Mouse (Mus musculus) intestine, embryonic 15.5 days (tissue): Measurements from ENCODE around the gene Slc25a11. TPM values are rescaled to one million over a fixed set of nuclear protein-coding genes. Genes with fewer than 3 reads are reported as not detected.

Experiments
- ATAC-seq: fragments of 200-750 bp; cut with Nextera tagmentation; 2 replicates; pipeline ENCODE4 v1.8.0; 2017; ENCODE audit warnings: moderate TSS enrichment, moderate library complexity
- H3K27ac ChIP-seq: fragments of 300-500 bp; sonication (generic); 2 replicates; pipeline ENCODE4 v1.5.1; 2015; ENCODE audit warnings: mild to moderate bottlenecking, inconsistent platforms
- H3K27me3 ChIP-seq: fragments of 300-500 bp; sonication (generic); replicated peaks from 2 replicates; pipeline ENCODE4 v1.6.1; 2015; ENCODE audit warnings: inconsistent platforms
- H3K36me3 ChIP-seq: fragments of 300-500 bp; sonication (generic); 2 replicates; pipeline ENCODE4 v1.6.1; 2015; ENCODE audit warnings: inconsistent platforms
- H3K4me1 ChIP-seq: fragments of 300-500 bp; sonication (generic); replicated peaks from 2 replicates; pipeline ENCODE4 v1.6.1; 2015; ENCODE audit warnings: inconsistent platforms
- H3K4me2 ChIP-seq: fragments of 300-500 bp; sonication (generic); replicated peaks from 2 replicates; pipeline ENCODE4 v1.6.1; 2015; ENCODE audit warnings: mild to moderate bottlenecking, inconsistent platforms
- H3K4me3 ChIP-seq: fragments of 300-500 bp; sonication (generic); replicated peaks from 2 replicates; pipeline ENCODE4 v1.5.1; 2015; ENCODE audit warnings: inconsistent platforms
- H3K9ac ChIP-seq: fragments of 300-500 bp; sonication (generic); 2 replicates; pipeline ENCODE4 v1.6.1; 2015; ENCODE audit warnings: inconsistent platforms
- H3K9me3 ChIP-seq: fragments of 300-500 bp; sonication (generic); 2 replicates; pipeline ENCODE4 v1.6.1; 2016; ENCODE audit warnings: inconsistent platforms
- WGBS: fragments of 180-500 bp; shearing (Covaris S2); methylation state at CpG from one replicate; pipeline ENCODE4 v1.1.7; 2015; 5-methylcytosine and 5-hydroxymethylcytosine counted together
- polyA plus RNA-seq: library from polyadenylated mRNA; unstranded; fragments of >200 nt; fragmentation: Nextera tagmentation; extraction: Ambion mirVana; gene quantifications from 2 replicates; pipeline ENCODE4 v1.2.1, GENCODE M21; 2015

Gene Slc25a11
- polyA plus RNA-seq, 1 experiment from 2014 or later: 171 TPM

GRCm38 (mm10) chr11:70645461-70646258 is 1.6 kb downstream of the Slc25a11 start:
- Histone ChIP-seq H3K9me3 (no peaks in the 10 kb centered on the region), H3K27ac (no peak overlapping the region), H3K9ac (peak overlapping the region; percentile 85), H3K27me3 (no peaks in the 10 kb centered on the region), H3K4me3 (peak overlapping the region; percentile 66), H3K4me2 (peak overlapping the region; percentile 70), H3K36me3 (peaks cover 19% of the 10 kb centered on the region), H3K4me1 (peaks cover 30% of the 10 kb centered on the region)
- WGBS: 87% methylated on average over 12 of the region's 12 CpGs
- no peak for ATAC-seq

GRCm38 (mm10) chr11:70644564-70645103 is 2.6 kb downstream of the Slc25a11 start:
- no peak overlapping the region for H3K4me2 ChIP-seq
- H3K27me3 ChIP-seq: no peaks in the 10 kb centered on the region
- ATAC-seq: no peak
- H3K36me3 ChIP-seq: peaks cover 15% of the 10 kb centered on the region
- H3K4me1 ChIP-seq: peaks cover 22% of the 10 kb centered on the region
- H3K9me3 ChIP-seq: no peaks in the 10 kb centered on the region
- WGBS: 93% methylated on average over 8 of the region's 8 CpGs
- H3K9ac ChIP-seq: no peak overlapping the region
- H3K27ac ChIP-seq: no peak overlapping the region
- no peak overlapping the region for H3K4me3 ChIP-seq

DNA sequence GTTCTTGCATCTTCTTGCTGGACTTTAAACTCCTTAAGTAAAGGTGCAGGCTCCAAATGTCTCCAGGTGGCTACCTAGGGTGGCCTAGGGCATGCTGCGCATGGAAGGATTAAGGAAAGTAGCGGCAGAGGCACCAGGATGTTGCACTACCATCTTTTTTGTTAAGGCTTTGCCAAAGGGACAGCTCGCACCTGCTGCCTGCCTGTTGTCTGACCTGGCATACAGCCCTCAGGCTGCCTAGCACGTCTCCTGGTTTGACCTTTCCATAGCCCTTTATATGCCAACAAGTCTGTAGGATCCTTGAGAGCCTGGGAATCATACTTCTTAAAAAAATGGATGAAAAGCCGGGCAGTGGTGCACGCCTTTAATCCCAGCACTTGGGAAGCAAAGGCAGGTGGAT is 4.2 kb downstream of the Slc25a11 start:
- Histone ChIP-seq H3K4me3 (no peak overlapping the region), H3K4me2 (no peak overlapping the region), H3K36me3 (peaks cover 8% of the 10 kb centered on the region), H3K9ac (no peak overlapping the region), H3K27me3 (no peaks in the 10 kb centered on the region), H3K27ac (no peak overlapping the region), H3K9me3 (no peaks in the 10 kb centered on the region), H3K4me1 (peaks cover 12% of the 10 kb centered on the region)
- no peak for ATAC-seq
- 93% methylated on average over 6 of the region's 6 CpGs for WGBS

GRCm38 (mm10) chr11:70641241-70641640 is 6.0 kb downstream of the Slc25a11 start:
- ATAC-seq: no peak
- Histone ChIP-seq H3K9ac (no peak overlapping the region), H3K9me3 (no peaks in the 10 kb centered on the region), H3K4me2 (no peak overlapping the region), H3K27me3 (no peaks in the 10 kb centered on the region), H3K27ac (no peak overlapping the region), H3K36me3 (peaks cover 8% of the 10 kb centered on the region), H3K4me1 (peaks cover 11% of the 10 kb centered on the region), H3K4me3 (no peak overlapping the region)
- WGBS: 82% methylated on average over 7 of the region's 7 CpGs

DNA sequence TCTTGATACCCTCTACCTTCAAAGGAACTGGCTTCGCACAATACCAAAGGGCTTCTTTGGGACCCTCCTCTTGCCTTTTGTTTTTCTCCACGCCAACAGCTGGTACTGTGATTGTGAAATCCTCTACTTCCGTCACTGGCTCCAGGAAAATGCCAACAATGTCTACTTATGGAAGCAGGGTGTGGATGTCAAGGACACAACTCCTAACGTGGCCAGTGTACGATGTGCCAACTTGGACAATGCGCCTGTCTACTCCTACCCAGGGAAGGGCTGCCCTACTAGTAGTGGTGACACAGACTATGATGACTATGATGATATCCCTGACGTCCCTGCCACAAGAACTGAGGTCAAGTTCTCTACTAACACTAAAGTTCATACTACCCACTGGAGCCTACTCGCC is 7.3 kb downstream of the Slc25a11 start:
- H3K4me2 ChIP-seq: no peak overlapping the region
- 84% methylated on average over 8 of the region's 8 CpGs for WGBS

DNA sequence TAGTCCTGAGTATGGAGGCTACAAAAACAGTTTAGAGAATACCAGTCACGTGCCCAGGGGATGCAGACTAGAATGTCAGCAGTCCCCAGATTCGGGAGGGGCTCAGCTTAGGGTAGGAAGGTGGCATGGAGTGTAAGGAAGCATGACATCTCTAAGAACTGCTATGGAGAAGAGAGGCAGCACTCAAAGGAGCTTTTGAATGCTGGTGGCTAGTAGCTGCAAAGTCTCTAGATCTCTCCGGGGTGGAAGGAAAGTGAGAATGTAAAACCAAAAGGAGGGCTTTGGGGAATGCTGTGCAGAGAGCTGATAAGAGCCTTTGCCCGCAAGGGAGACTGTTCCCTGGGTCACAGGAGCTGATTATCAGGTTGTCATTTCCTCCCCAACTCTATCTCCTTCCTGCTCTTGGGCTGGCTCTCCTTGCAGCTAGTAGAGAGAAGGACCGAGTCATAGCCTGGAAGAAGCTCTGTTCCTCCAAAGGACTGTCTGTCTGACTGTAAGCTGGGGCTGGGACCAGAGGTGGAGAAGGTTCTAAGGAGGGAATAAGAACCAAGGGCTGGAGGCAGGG is 8.5 kb downstream of the Slc25a11 start, which contains the start of gene Gp1ba:
Gp1ba (plus strand) TSS at position 409 of the 565 bp plus-strand sequence.
- ATAC-seq: peak; percentile 31; the same call in 1 of the 2 replicates
- 28% methylated on average over 5 of the region's 5 CpGs for WGBS

More for the DNA sequence above, 7.3 kb downstream of the Slc25a11 start:
- Histone ChIP-seq H3K9ac (no peak overlapping the region), H3K4me3 (no peak overlapping the region), H3K27me3 (no peaks in the 10 kb centered on the region), H3K27ac (no peak overlapping the region), H3K4me1 (no peaks in the 10 kb centered on the region), H3K9me3 (no peaks in the 10 kb centered on the region), H3K36me3 (peaks cover 8% of the 10 kb centered on the region)
- ATAC-seq: no peak

GRCm38 (mm10) chr11:70638293-70638692 is 9.0 kb downstream of the Slc25a11 start:
- H3K4me1 ChIP-seq: no peaks in the 10 kb centered on the region
- no peak for ATAC-seq
- no peaks in the 10 kb centered on the region for H3K27me3 ChIP-seq
- no peak overlapping the region for H3K9ac ChIP-seq
- no peak overlapping the region for H3K4me3 ChIP-seq
- 81% methylated on average over 1 of the region's 1 CpGs for WGBS
- H3K9me3 ChIP-seq: no peaks in the 10 kb centered on the region
- H3K27ac ChIP-seq: no peak overlapping the region
- H3K4me2 ChIP-seq: no peak overlapping the region
- no peaks in the 10 kb centered on the region for H3K36me3 ChIP-seq

More for the DNA sequence above, 8.5 kb downstream of the Slc25a11 start, which contains the start of gene Gp1ba:
- Histone ChIP-seq H3K4me1 (no peaks in the 10 kb centered on the region), H3K9me3 (no peaks in the 10 kb centered on the region), H3K9ac (no peak within 1 kb of the TSS), H3K27me3 (no peaks in the 10 kb centered on the region), H3K4me2 (no peak within 1 kb of the TSS), H3K4me3 (no peak within 1 kb of the TSS), H3K36me3 (no peaks in the 10 kb centered on the region), H3K27ac (no peak within 1 kb of the TSS)

GRCm38 (mm10) chr11:70637764-70638163 is 9.5 kb downstream of the Slc25a11 start:
- H3K9me3 ChIP-seq: no peaks in the 10 kb centered on the region
- no peaks in the 10 kb centered on the region for H3K36me3 ChIP-seq
- no peaks in the 10 kb centered on the region for H3K4me1 ChIP-seq
- WGBS: 77% methylated on average over 1 of the region's 1 CpGs
- no peak overlapping the region for H3K4me3 ChIP-seq
- no peak overlapping the region for H3K4me2 ChIP-seq
- no peak overlapping the region for H3K27ac ChIP-seq
- no peaks in the 10 kb centered on the region for H3K27me3 ChIP-seq
- H3K9ac ChIP-seq: no peak overlapping the region
- no peak for ATAC-seq

- Histone ChIP-seq H3K9ac (no peak overlapping the region), H3K4me3 (no peak overlapping the region), H3K9me3 (no peaks in the 10 kb centered on the region), H3K27me3 (no peaks in the 10 kb centered on the region), H3K4me2 (no peak overlapping the region), H3K27ac (no peak overlapping the region), H3K4me1 (no peaks in the 10 kb centered on the region), H3K36me3 (no peaks in the 10 kb centered on the region)
- no peak for ATAC-seq
- 80% methylated on average over 4 of the region's 4 CpGs for WGBS
These were observed 11.7 kb downstream of the Slc25a11 start for GRCm38 (mm10) chr11:70635601-70636000.

GRCm38 (mm10) chr11:70630129-70630528 is 17.1 kb downstream of the Slc25a11 start:
- Histone ChIP-seq H3K27ac (no peak overlapping the region), H3K27me3 (no peaks in the 10 kb centered on the region), H3K4me3 (no peak overlapping the region), H3K9me3 (no peaks in the 10 kb centered on the region), H3K4me1 (no peaks in the 10 kb centered on the region), H3K4me2 (no peak overlapping the region), H3K9ac (no peak overlapping the region), H3K36me3 (no peaks in the 10 kb centered on the region)
- peak; percentile 47; the same call in 1 of the 2 replicates for ATAC-seq
- WGBS: 74% methylated on average over 7 of the region's 7 CpGs

DNA sequence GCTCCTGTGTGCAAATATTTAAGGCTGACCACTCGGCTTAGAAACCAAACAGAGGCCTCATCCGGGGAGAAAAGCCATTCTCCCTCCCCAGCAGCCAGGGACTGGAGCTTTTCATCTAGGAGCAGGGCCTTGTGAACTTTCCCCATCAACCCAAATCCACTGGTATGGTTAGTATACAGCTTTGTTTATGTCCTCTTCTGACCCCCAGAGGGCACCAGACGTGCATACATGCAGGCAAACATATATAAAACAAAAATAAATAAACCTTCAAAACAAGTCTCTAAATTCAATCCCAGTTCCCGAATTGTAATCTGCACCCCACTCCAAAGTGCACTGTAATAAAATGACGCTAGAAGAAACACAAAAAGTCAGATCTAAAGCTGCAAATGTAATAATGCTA is 17.7 kb downstream of the Slc25a11 start:
- no peaks in the 10 kb centered on the region for H3K4me1 ChIP-seq
- H3K27ac ChIP-seq: no peak overlapping the region
- no peak overlapping the region for H3K9ac ChIP-seq
- no peak overlapping the region for H3K4me2 ChIP-seq
- H3K4me3 ChIP-seq: no peak overlapping the region
- no peak for ATAC-seq
- H3K27me3 ChIP-seq: no peaks in the 10 kb centered on the region
- H3K36me3 ChIP-seq: no peaks in the 10 kb centered on the region
- H3K9me3 ChIP-seq: no peaks in the 10 kb centered on the region
- 48% methylated on average over 5 of the region's 5 CpGs for WGBS

DNA sequence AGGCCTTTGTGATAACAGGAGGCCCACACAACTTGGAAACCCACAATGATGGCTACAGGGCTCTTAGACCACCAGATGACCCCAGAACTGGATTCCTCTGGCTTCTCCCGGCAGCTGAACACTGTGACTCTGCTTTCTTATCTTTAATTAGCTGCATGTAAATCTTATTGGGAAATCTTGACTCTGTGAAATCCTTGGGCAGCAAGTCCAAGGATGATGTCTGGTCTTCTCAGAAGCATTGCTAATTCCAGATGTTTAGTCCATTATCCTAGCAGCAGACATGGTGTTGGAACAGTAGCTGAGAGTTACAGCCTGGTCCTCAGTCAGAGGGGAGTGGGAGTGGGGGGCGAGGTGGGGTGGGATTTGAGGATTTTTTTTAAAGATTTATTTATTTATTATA is 18.8 kb downstream of the Slc25a11 start:
- no peaks in the 10 kb centered on the region for H3K4me1 ChIP-seq
- no peak overlapping the region for H3K4me2 ChIP-seq
- ATAC-seq: no peak
- H3K27ac ChIP-seq: no peak overlapping the region
- no peak overlapping the region for H3K9ac ChIP-seq
- no peaks in the 10 kb centered on the region for H3K36me3 ChIP-seq
- 60% methylated on average over 2 of the region's 2 CpGs for WGBS
- no peaks in the 10 kb centered on the region for H3K27me3 ChIP-seq
- no peaks in the 10 kb centered on the region for H3K9me3 ChIP-seq
- H3K4me3 ChIP-seq: no peak overlapping the region
